Mouse (Mus musculus) liver, adult 10 weeks (tissue): ENCODE results near the gene Anapc15-ps. TPM values are rescaled to one million over a fixed set of nuclear protein-coding genes. Genes with fewer than 3 reads are reported as not detected.

Source experiments
- polyA plus RNA-seq: library from polyadenylated mRNA; stranded (reverse); fragments of 350-450 nt; fragmentation: Illumina TruSeq; extraction: RNeasy Lipid Tissue Mini Kit (QIAGEN cat#74804); gene quantifications from one replicate; pipeline ENCODE4 v1.2.3, GENCODE M21; 2014; ENCODE audit warnings: low read depth, low replicate concordance

Gene Anapc15-ps
- polyA plus RNA-seq = not detected

DNA sequence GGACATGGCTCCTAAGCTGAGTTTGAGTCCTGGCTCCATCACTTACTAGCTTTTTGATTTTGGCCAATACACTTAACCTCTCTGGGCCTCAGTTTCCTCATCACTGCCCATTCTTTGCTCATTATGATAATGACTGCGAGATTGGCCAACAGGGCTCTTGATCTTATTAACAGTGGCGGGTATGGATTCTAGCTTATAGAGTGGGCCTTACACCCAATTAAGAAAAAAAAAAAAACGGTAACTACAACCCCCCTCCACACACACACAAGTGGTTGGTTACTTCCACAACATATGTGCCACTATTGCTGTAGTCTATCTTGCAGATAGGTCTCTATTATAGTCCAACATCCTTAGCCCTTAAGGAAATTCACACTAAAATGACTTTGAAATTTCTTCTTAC lies at the start of gene Anapc15-ps:
Gene Anapc15-ps (minus strand): TSS at position 101 of the 400 bp plus-strand sequence.

Other genes with a start within 250 kb of the Anapc15-ps start
- gene Mrpl42, start 171.5 kb downstream of the Anapc15-ps start, polyA plus RNA-seq = 124 TPM
- gene Ube2n, start 158.3 kb downstream of the Anapc15-ps start, polyA plus RNA-seq = 235 TPM
- 261 TPM for gene Nudt4, start 109.3 kb downstream of the Anapc15-ps start, polyA plus RNA-seq
- 23.0 TPM for gene Gm33543, start 169.5 kb upstream of the Anapc15-ps start, polyA plus RNA-seq